Comparison of ENCODE assay signal across 8 mouse cellular contexts in the genomic region with DNA sequence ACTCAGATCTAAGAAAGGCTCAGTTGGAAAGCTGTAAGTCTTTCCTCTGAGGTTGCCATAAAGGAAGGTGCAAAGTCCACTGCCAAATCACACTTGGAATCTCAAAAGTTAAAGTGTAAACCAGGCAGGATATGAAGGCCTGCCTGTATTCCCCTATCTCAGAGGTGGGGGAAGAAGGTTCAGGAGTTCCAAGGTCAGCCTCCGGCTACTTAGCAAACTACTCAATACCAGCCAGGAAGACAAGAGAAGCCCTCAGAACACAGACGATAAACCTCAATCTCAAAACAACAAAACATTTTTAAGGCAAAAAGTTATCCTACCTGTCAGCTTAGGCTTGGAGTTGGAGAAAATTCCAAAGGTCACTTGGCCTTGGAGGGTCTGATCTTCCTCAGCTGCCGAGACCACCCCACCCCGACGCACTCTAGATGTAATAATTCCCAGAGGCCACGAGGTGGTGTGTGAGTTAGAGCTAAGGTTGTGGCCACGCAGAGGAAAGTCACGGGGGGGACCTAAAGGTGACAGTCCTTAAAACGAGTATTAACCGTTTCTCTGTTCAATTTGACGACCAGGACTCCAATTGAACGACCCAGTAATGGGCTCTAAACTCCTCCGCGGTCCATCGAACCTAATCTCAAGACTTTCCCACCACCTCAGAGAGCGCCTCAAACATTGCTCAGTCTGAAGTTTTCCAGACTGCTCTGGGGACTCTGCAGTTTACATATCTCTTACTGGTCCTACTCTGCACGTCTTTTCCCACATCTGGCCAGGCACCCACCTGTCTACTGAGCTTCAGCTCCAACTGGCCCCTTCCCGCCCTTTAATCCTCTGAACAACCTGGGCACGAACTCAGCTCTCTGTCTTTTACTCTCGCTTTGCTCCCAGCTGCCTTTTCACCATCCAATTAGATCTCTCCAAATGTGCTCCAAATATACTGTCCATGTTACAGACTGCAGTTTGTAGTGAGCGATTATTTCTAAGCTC. TPM values are rescaled to one million over a fixed set of nuclear protein-coding genes. Genes with fewer than 3 reads are reported as not detected.
DNase-seq lines count a peak whose midpoint lies in the region; ATAC-seq and TF ChIP-seq lines count a peak whose summit lies in the region.

No protein-coding gene starts in this region.

- no peaks in the 10 kb centered on the region for H3K9me3 ChIP-seq in forebrain, embryonic 13.5 days (replicated peaks)
- no peaks in the 10 kb centered on the region for H3K9me3 ChIP-seq in hindbrain, embryonic 15.5 days
- no peaks in the 10 kb centered on the region for H3K9me3 ChIP-seq in limb, embryonic 15.5 days
- no peaks in the 10 kb centered on the region for H3K9me3 ChIP-seq in midbrain, embryonic 14.5 days (ENCODE audit: control insufficient read depth, low read length)

- H3K9ac ChIP-seq in forebrain, embryonic 13.5 days, result no peak overlapping the region
- no peak overlapping the region for H3K9ac ChIP-seq in hindbrain, embryonic 15.5 days
- no peak overlapping the region for H3K9ac ChIP-seq in limb, embryonic 15.5 days
- no peak overlapping the region; the same call in 1 of the 2 replicates for H3K9ac ChIP-seq in midbrain, embryonic 14.5 days (replicated peaks; ENCODE audit: low read length)

- no peaks in the 10 kb centered on the region for H3K36me3 ChIP-seq in forebrain, embryonic 13.5 days (ENCODE audit: poor library complexity, severe bottlenecking)
- H3K36me3 ChIP-seq in hindbrain, embryonic 15.5 days, result no peaks in the 10 kb centered on the region
- no peaks in the 10 kb centered on the region for H3K36me3 ChIP-seq in limb, embryonic 15.5 days
- H3K36me3 ChIP-seq in midbrain, embryonic 14.5 days (ENCODE audit: control insufficient read depth, insufficient read depth, low read length), result no peaks in the 10 kb centered on the region

- WGBS in forebrain, embryonic 13.5 days, result 12% methylated on average over 21 of the region's 21 CpGs
- WGBS in hindbrain, embryonic 15.5 days, result 12% methylated on average over 21 of the region's 21 CpGs
- WGBS in limb, embryonic 15.5 days, result 9% methylated on average over 21 of the region's 21 CpGs
- 12% methylated on average over 21 of the region's 21 CpGs for WGBS in midbrain, embryonic 14.5 days

- TF ChIP-seq POLR2A in brain, embryonic 14.5 days (IDR thresholded peaks at IDR 0.05; ENCODE audit: borderline replicate concordance, extremely low read depth, insufficient read depth, insufficient read length, poor library complexity, severe bottlenecking), result no peak

- H3K4me1 ChIP-seq in forebrain, embryonic 13.5 days, result peaks cover 17% of the 10 kb centered on the region
- H3K4me1 ChIP-seq in hindbrain, embryonic 15.5 days (replicated peaks), result peaks cover 13% of the 10 kb centered on the region
- peaks cover 8% of the 10 kb centered on the region for H3K4me1 ChIP-seq in limb, embryonic 15.5 days
- H3K4me1 ChIP-seq in midbrain, embryonic 14.5 days (ENCODE audit: control insufficient read depth, insufficient read depth, low read length), result 0 out of 2 replicates have a peak, but pooled peaks cover 4% of the 10 kb centered on the region

- no peaks in the 10 kb centered on the region for H3K27me3 ChIP-seq in forebrain, embryonic 13.5 days
- no peaks in the 10 kb centered on the region for H3K27me3 ChIP-seq in hindbrain, embryonic 15.5 days
- no peaks in the 10 kb centered on the region for H3K27me3 ChIP-seq in limb, embryonic 15.5 days
- no peaks in the 10 kb centered on the region for H3K27me3 ChIP-seq in midbrain, embryonic 14.5 days (ENCODE audit: control insufficient read depth, insufficient read depth, low read length)

- TF ChIP-seq CTCF in brain, embryonic 14.5 days (IDR thresholded peaks at IDR 0.05; ENCODE audit: borderline replicate concordance, extremely low read depth, insufficient read depth, insufficient read length), result peak; percentile 50; the same call in 1 of the 2 replicates

- 0 out of 2 replicates have a peak overlapping the region, but pooled peaks have one; percentile 6 for H3K27ac ChIP-seq in forebrain, embryonic 13.5 days
- no peak overlapping the region for H3K27ac ChIP-seq in hindbrain, embryonic 15.5 days (replicated peaks)
- H3K27ac ChIP-seq in limb, embryonic 15.5 days, result no peak overlapping the region
- no peak overlapping the region for H3K27ac ChIP-seq in midbrain, embryonic 14.5 days (replicated peaks; ENCODE audit: low read depth, low read length)

- H3K4me3 ChIP-seq in forebrain, embryonic 13.5 days, result peak overlapping the region; percentile 79
- H3K4me3 ChIP-seq in hindbrain, embryonic 15.5 days, result peak overlapping the region; percentile 77
- peak overlapping the region; percentile 80 for H3K4me3 ChIP-seq in limb, embryonic 15.5 days
- H3K4me3 ChIP-seq in midbrain, embryonic 14.5 days (replicated peaks; ENCODE audit: low read depth, low read length), result peak overlapping the region; percentile 74

- peak; percentile 28 for ATAC-seq in forebrain, embryonic 13.5 days
- peak; percentile 32 for ATAC-seq in hindbrain, embryonic 15.5 days (ENCODE audit: low FRiP score, low read depth)
- ATAC-seq in limb, embryonic 15.5 days (ENCODE audit: insufficient number of reproducible peaks, low FRiP score, low TSS enrichment, low read depth), result no peak
- ATAC-seq in midbrain, embryonic 14.5 days (ENCODE audit: low FRiP score, low TSS enrichment), result no peak

- peak overlapping the region; percentile 86 for H3K4me2 ChIP-seq in forebrain, embryonic 13.5 days
- H3K4me2 ChIP-seq in hindbrain, embryonic 15.5 days, result peak overlapping the region; percentile 80
- peak overlapping the region; percentile 86 for H3K4me2 ChIP-seq in limb, embryonic 15.5 days
- H3K4me2 ChIP-seq in midbrain, embryonic 14.5 days (ENCODE audit: low read length), result peak overlapping the region; percentile 86

- peak; percentile 34 to 59 for DNase-seq in layer of hippocampus, postnatal 10 days (ENCODE audit: low spot score in 2 of 2)
- no peak for DNase-seq in layer of hippocampus, adult 9-11 months
- peak; percentile 52 for DNase-seq in brain, embryonic 14.5 days (ENCODE audit: low read depth)
- DNase-seq in midbrain, embryonic 14.5 days, result peak; percentile 69
- peak; percentile 45 for DNase-seq in thymus, postnatal 0 days (ENCODE audit: low spot score)

RNA-seq across cellular contexts. Expression of gene Dcbld1, which starts 0.9 kb away (rescaled TPM):
- total RNA-seq in layer of hippocampus, postnatal 10 days (2021), result 10 to 100 TPM; 12.1 to 12.5 TPM
- polyA plus RNA-seq in brain, embryonic 14.5 days (2012; rRNA removed), result 10.3 and 13.3 TPM in 2 replicates
- 21.8 and 22.7 TPM in 2 replicates for polyA plus RNA-seq in forebrain, embryonic 13.5 days (2015; fragmentation: Nextera tagmentation; extraction: Ambion mirVana)
- polyA plus RNA-seq in hindbrain, embryonic 15.5 days (2015; fragmentation: Nextera tagmentation; extraction: Ambion mirVana), result 20.0 and 22.2 TPM in 2 replicates
- 16.2 and 17.0 TPM in 2 replicates for polyA plus RNA-seq in limb, embryonic 15.5 days (2015; fragmentation: Nextera tagmentation; extraction: Ambion mirVana)
- 13.2 and 15.8 TPM in 2 replicates for polyA plus RNA-seq in midbrain, embryonic 14.5 days (2014; fragmentation: Nextera tagmentation; extraction: Ambion mirVana)
- 3.5 and 3.7 TPM in 2 replicates for polyA plus RNA-seq in thymus, postnatal 0 days (2015; fragmentation: Nextera tagmentation; extraction: Ambion mirVana)

RNA-seq across cellular contexts. Expression of gene Ros1, which starts 37.4 kb away (rescaled TPM):
- total RNA-seq in layer of hippocampus, postnatal 10 days (2021), result not detected
- polyA plus RNA-seq in brain, embryonic 14.5 days (2012; rRNA removed), result not detected in 2 replicates
- polyA plus RNA-seq in forebrain, embryonic 13.5 days (2015; fragmentation: Nextera tagmentation; extraction: Ambion mirVana), result not detected in 2 replicates
- not detected in 2 replicates for polyA plus RNA-seq in hindbrain, embryonic 15.5 days (2015; fragmentation: Nextera tagmentation; extraction: Ambion mirVana)
- 0.05 and 0.06 TPM in 2 replicates for polyA plus RNA-seq in limb, embryonic 15.5 days (2015; fragmentation: Nextera tagmentation; extraction: Ambion mirVana)
- polyA plus RNA-seq in midbrain, embryonic 14.5 days (2014; fragmentation: Nextera tagmentation; extraction: Ambion mirVana), result not detected in 2 replicates
- not detected in 2 replicates for polyA plus RNA-seq in thymus, postnatal 0 days (2015; fragmentation: Nextera tagmentation; extraction: Ambion mirVana)

Comparison
In these comparisons a context has a peak if more than half of its experiments do, and no peak if none do; other contexts are left out.
1. ATAC-seq: peak in forebrain, embryonic 13.5 days (single experiment) and hindbrain, embryonic 15.5 days (single experiment); none in limb, embryonic 15.5 days (single experiment) and midbrain, embryonic 14.5 days (single experiment).
2. Peak in every context shown above with its lines, with median percentiles within 50 percentile points of each other: H3K4me2 ChIP-seq and H3K4me3 ChIP-seq.